Mouse (Mus musculus) liver, embryonic 13.5 days (tissue): ENCODE results near the gene Trim2. TPM values are rescaled to one million over a fixed set of nuclear protein-coding genes. Genes with fewer than 3 reads are reported as not detected.

Source experiments
- ATAC-seq: fragments of 200-750 bp; cut with Nextera tagmentation; 2 replicates; pipeline ENCODE4 v1.8.0; 2017; ENCODE audit warnings: low read depth, mild to moderate bottlenecking, moderate number of reproducible peaks, moderate library complexity
- DNase-seq: peaks from one replicate; pipeline ENCODE4 v3.0.0; 2022
- H3K27ac ChIP-seq: fragments of 300-500 bp; sonication (generic); 2 replicates; pipeline ENCODE4 v1.5.1; 2015; ENCODE audit warnings: moderate library complexity, mild to moderate bottlenecking, inconsistent platforms
- H3K27me3 ChIP-seq: fragments of 300-500 bp; sonication (generic); 2 replicates; pipeline ENCODE4 v1.6.1; 2015; ENCODE audit warnings: mild to moderate bottlenecking, inconsistent platforms
- H3K36me3 ChIP-seq: fragments of 300-500 bp; sonication (generic); 2 replicates; pipeline ENCODE4 v1.6.1; 2015; ENCODE audit warnings: mild to moderate bottlenecking, inconsistent platforms
- H3K4me1 ChIP-seq: fragments of 300-500 bp; sonication (generic); replicated peaks from 2 replicates; pipeline ENCODE4 v1.6.1; 2015; ENCODE audit warnings: inconsistent platforms
- H3K4me2 ChIP-seq: fragments of 300-500 bp; sonication (generic); 2 replicates; pipeline ENCODE4 v1.6.1; 2015; ENCODE audit warnings: inconsistent platforms, mild to moderate bottlenecking, moderate library complexity
- H3K4me3 ChIP-seq: fragments of 300-500 bp; sonication (generic); replicated peaks from 2 replicates; pipeline ENCODE4 v1.5.1; 2015; ENCODE audit warnings: mild to moderate bottlenecking, inconsistent platforms
- H3K9ac ChIP-seq: fragments of 300-500 bp; sonication (generic); 2 replicates; pipeline ENCODE4 v1.6.1; 2015; ENCODE audit warnings: mild to moderate bottlenecking, inconsistent platforms
- H3K9me3 ChIP-seq: fragments of 300-500 bp; sonication (generic); replicated peaks from 2 replicates; pipeline ENCODE4 v1.6.1; 2016; ENCODE audit warnings: inconsistent platforms
- WGBS: fragments of 180-500 bp; shearing (Covaris S2); methylation state at CpG from one replicate; pipeline ENCODE4 v1.1.7; 2015; ENCODE audit not compliant: insufficient replicate concordance; 5-methylcytosine and 5-hydroxymethylcytosine counted together
- polyA plus RNA-seq: library from polyadenylated mRNA; unstranded; fragments of >200 nt; fragmentation: Nextera tagmentation; extraction: Ambion mirVana; gene quantifications from 2 replicates; pipeline ENCODE4 v1.2.1, GENCODE M21; 2015

Trim2 gene
- polyA plus RNA-seq, 1 experiment from 2014 or later: 3.9 TPM

DNA sequence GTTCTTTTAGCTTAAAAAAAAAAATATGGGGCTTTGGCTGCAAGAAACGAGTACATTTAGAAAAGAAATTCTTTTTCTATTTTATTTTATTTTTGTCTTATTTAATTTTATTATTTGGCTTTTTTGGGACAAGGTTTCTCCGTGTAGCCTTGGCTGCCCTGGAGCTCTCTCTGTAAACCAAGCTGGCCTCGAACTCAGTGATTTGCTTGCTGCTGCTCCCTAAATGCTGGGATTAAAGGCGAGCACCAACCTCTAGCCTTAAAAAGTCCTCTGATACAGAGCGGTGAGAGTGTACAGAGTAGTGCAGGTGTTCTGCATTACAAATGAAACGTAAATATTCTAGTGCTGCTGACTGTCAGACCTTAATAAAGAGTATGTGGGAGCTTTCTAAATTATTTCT, 150.6 kb downstream of the Trim2 start:
- DNase-seq (no peak), ATAC-seq (no peak)
- no peak overlapping the region for H3K9ac ChIP-seq
- peak overlapping the region; percentile 100 for H3K4me2 ChIP-seq
- H3K4me3 ChIP-seq: peak overlapping the region; percentile 74
- H3K4me1 ChIP-seq: peaks cover 19% of the 10 kb centered on the region
- WGBS: 57% methylated on average over 6 of the region's 6 CpGs
- H3K27ac ChIP-seq: no peak overlapping the region
- no peaks in the 10 kb centered on the region for H3K36me3 ChIP-seq
- no peaks in the 10 kb centered on the region for H3K9me3 ChIP-seq
- H3K27me3 ChIP-seq: no peaks in the 10 kb centered on the region

DNA sequence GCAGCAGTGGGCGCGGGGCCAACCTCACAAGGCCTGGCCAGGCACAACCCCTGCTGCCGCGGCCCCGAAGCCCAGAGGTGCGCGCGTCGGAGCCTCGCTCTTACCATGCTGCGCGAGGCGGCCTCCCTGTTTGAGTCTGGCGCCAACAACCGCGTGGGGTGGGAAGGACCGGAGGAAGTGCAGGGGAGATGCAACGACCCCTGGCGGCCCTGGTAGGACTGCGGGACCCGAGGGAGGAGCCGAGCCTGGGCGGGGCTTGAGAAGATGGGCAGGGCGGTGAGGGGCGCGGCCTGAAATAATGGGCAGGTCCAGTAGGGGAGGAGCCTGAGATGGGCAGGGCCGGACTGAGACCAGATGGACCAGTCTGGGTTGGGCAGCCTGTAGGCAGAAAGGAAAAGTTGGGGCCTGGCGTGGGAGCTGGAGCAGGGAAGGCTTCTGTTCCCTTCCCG, 151.1 kb downstream of the Trim2 start, which contains the start of gene Mnd1:
Mnd1 (minus strand) TSS at position 229 of the 449 bp plus-strand sequence.
- peak within 1 kb of the TSS; percentile 89 for H3K27ac ChIP-seq
- H3K4me1 ChIP-seq: peaks cover 19% of the 10 kb centered on the region
- peak within 1 kb of the TSS; percentile 100 for H3K4me2 ChIP-seq
- peak within 1 kb of the TSS; percentile 74 for H3K4me3 ChIP-seq
- no peaks in the 10 kb centered on the region for H3K27me3 ChIP-seq
- peak within 1 kb of the TSS; percentile 92 for H3K9ac ChIP-seq
- under 1% methylated on average over 29 of the region's 29 CpGs for WGBS
- ATAC-seq (peak; percentile 97), DNase-seq (peak; percentile 97)
- H3K9me3 ChIP-seq: no peaks in the 10 kb centered on the region
- no peaks in the 10 kb centered on the region for H3K36me3 ChIP-seq

DNA sequence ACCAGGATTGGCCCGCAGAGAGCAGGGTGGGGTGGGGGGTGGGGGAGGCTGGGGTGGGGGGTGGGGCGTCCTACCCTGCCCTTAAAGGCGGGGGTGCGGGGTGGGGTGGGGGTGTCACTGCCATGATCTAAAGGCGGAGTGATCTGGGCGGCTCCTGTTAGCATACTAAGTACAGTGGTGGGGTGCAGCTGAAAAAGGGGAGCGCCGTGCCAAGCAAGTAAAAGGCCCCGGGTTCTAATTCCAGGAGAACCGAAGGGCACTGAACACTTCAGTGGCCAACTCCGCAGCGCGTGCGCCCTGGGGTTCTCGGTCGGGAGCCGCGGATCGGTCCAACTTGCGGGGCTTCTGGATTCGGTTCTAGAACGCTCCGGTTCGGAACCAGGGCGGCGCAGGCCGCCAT, 151.5 kb downstream of the Trim2 start:
- no peaks in the 10 kb centered on the region for H3K36me3 ChIP-seq
- H3K27me3 ChIP-seq: no peaks in the 10 kb centered on the region
- peak overlapping the region; percentile 74 for H3K4me3 ChIP-seq
- H3K9ac ChIP-seq: peak overlapping the region; percentile 92
- peaks cover 19% of the 10 kb centered on the region for H3K4me1 ChIP-seq
- DNase-seq: no peak
- peak; percentile 77 for ATAC-seq
- no peaks in the 10 kb centered on the region for H3K9me3 ChIP-seq
- peak overlapping the region; percentile 89 for H3K27ac ChIP-seq
- under 1% methylated on average over 25 of the region's 27 CpGs for WGBS
- H3K4me2 ChIP-seq: peak overlapping the region; percentile 100

DNA sequence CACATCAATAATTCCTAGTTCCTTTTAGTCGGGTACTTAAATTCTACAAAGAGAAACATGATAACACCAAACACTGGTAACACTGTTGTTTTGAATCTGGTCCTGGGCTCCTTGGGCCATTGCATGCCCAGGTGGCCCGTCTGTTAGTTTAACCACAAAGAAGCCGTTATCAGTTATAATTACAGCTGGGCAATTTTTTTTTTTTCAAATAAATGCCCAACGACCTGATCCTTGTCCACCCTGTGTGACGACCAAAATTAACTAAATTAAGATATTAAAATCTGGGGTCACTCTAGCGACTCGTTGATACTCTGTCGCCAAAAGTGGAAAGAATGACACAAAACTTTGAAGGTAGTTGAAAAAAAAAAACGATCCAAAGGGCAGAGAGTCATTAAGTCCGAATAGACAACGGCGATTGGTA, 151.9 kb downstream of the Trim2 start:
- DNase-seq (no peak), ATAC-seq (no peak)
- Histone ChIP-seq H3K27ac (peak overlapping the region; percentile 73), H3K27me3 (no peaks in the 10 kb centered on the region), H3K36me3 (no peaks in the 10 kb centered on the region), H3K4me1 (peaks cover 19% of the 10 kb centered on the region), H3K4me3 (peak overlapping the region; percentile 74), H3K9me3 (no peaks in the 10 kb centered on the region), H3K4me2 (peak overlapping the region; percentile 100), H3K9ac (peak overlapping the region; percentile 92)
- WGBS: 4% methylated on average over 12 of the region's 12 CpGs

DNA sequence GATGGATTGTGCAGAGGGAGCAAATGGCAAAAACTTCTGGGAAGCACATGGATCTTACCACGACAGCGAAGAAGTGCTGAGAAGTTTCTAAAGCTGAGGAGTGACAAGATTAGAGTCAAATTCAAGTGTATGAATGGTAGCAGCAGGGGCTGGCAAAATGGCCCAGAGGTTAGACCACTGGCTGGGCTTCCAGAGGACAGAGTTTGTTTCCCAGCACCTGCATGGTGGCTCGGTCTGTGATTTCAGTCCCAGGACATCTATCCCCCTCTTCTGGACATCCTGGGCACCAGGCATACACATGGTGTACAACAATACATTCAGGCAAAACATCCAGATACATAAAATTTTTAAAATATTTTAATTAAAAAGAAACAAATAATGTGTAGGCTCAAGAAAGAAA, 156.8 kb downstream of the Trim2 start:
- no peak overlapping the region for H3K27ac ChIP-seq
- H3K9me3 ChIP-seq: 0 out of 2 replicates have a peak, but pooled peaks cover 2% of the 10 kb centered on the region
- H3K36me3 ChIP-seq: 0 out of 2 replicates have a peak, but pooled peaks cover 3% of the 10 kb centered on the region
- H3K4me2 ChIP-seq: no peak overlapping the region
- H3K27me3 ChIP-seq: no peaks in the 10 kb centered on the region
- H3K9ac ChIP-seq: no peak overlapping the region
- 81% methylated on average over 3 of the region's 3 CpGs for WGBS
- ATAC-seq: no peak
- no peak overlapping the region for H3K4me3 ChIP-seq
- DNase-seq: no peak
- peaks cover 6% of the 10 kb centered on the region for H3K4me1 ChIP-seq

DNA sequence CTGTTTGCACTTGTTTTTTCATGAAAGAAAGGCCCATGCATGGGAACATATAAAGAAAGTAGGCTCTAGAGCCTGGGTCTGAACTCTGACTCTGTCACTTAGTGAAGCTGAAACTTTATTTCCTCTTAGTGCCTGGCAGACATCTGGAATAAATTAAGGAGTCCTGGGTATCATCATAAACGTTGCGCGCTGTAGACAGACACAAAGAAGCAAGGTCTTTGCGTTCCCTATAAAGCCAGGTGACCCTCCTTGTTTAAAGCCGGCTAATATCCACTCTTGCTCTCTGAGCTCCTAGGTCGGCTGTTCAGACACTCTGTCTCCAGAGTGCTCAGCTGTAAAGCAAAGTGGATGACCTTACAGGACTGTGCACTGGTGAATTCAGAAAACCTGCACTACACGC, 165.7 kb downstream of the Trim2 start:
- peaks cover 15% of the 10 kb centered on the region for H3K4me1 ChIP-seq
- 73% methylated on average over 7 of the region's 7 CpGs for WGBS
- DNase-seq (no peak), ATAC-seq (no peak)
- no peak overlapping the region for H3K4me3 ChIP-seq
- no peaks in the 10 kb centered on the region for H3K9me3 ChIP-seq
- no peak overlapping the region for H3K9ac ChIP-seq
- no peak overlapping the region for H3K4me2 ChIP-seq
- no peak overlapping the region for H3K27ac ChIP-seq
- H3K36me3 ChIP-seq: no peaks in the 10 kb centered on the region
- H3K27me3 ChIP-seq: no peaks in the 10 kb centered on the region

DNA sequence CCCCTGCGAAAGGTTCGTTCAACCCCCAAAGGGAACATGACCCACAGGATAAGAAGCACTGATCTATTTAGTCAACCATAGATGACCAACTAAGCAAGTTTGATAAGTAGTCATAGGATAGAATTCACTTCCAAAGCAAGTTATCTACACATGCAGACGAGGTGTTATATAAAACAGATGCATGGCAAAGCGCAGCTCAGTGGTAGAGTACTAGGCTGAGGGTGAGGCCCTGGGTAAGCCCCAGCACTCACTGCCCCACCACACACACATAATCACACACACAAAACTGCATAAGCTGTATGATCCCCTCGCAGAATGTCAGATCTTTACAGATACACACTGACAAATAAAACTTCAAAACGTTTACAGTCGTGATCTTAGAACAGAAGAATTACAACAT, 170.2 kb downstream of the Trim2 start:
- Histone ChIP-seq H3K4me2 (no peak overlapping the region), H3K9me3 (no peaks in the 10 kb centered on the region), H3K9ac (no peak overlapping the region), H3K4me3 (no peak overlapping the region), H3K27me3 (no peaks in the 10 kb centered on the region), H3K36me3 (no peaks in the 10 kb centered on the region), H3K27ac (no peak overlapping the region), H3K4me1 (peaks cover 26% of the 10 kb centered on the region)
- peak; percentile 68 for ATAC-seq
- 44% methylated on average over 7 of the region's 7 CpGs for WGBS
- DNase-seq: no peak

DNA sequence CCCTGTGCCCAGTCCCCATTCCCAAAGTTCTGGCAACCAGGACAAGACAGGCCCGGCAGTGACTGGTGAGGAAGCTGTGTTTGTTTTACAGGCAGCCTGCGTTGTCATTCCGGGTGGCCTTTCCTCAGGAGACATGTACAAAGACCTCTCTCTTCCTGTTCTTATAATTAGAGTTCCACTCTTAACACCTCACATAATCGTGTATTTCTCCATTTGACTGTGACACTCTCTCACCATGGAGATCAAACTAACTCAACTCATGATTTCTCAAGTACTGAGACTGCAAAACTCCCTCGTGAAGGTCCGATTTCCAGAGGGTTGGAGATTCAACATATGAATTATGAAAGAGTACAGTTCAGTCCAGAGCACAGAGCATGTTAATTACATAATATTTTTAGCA, 170.7 kb downstream of the Trim2 start:
- no peak for DNase-seq
- 0 out of 2 replicates have a peak overlapping the region, but pooled peaks have one; percentile 2 for H3K9ac ChIP-seq
- peak overlapping the region; percentile 31; the same call in 1 of the 2 replicates for H3K27ac ChIP-seq
- H3K4me3 ChIP-seq: peak overlapping the region; percentile 25; the same call in 1 of the 2 replicates
- no peaks in the 10 kb centered on the region for H3K27me3 ChIP-seq
- H3K4me1 ChIP-seq: peaks cover 26% of the 10 kb centered on the region
- ATAC-seq: peak; percentile 19
- no peaks in the 10 kb centered on the region for H3K36me3 ChIP-seq
- H3K4me2 ChIP-seq: peak overlapping the region; percentile 49
- 57% methylated on average over 6 of the region's 6 CpGs for WGBS
- no peaks in the 10 kb centered on the region for H3K9me3 ChIP-seq

DNA sequence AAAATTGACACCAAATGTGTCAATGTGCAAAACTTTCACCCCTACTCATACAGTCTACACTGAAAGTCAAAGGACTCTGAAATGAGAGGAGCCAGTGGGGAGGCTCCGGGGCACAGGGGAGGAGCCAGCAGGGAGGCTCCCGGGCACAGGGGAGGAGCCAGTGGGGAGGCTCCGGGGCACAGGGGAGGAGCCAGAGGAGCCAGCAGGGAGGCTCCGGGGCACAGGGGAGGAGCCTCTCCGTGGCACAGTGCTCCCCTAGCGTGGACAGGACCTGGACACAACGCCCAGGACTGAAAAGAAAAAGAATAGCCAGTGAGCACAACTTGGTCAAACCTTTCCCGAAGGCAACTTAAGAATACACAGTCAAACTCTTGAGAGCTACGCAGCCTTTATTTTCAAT, 171.3 kb downstream of the Trim2 start:
- peak overlapping the region; percentile 25 for H3K4me3 ChIP-seq
- peak; percentile 100 for ATAC-seq
- no peaks in the 10 kb centered on the region for H3K27me3 ChIP-seq
- WGBS: 25% methylated on average over 9 of the region's 9 CpGs
- peaks cover 26% of the 10 kb centered on the region for H3K4me1 ChIP-seq
- H3K9me3 ChIP-seq: no peaks in the 10 kb centered on the region
- H3K9ac ChIP-seq: 0 out of 2 replicates have a peak overlapping the region, but pooled peaks have one; percentile 2
- no peaks in the 10 kb centered on the region for H3K36me3 ChIP-seq
- H3K27ac ChIP-seq: 0 out of 2 replicates have a peak overlapping the region, but pooled peaks have one; percentile 31
- DNase-seq: peak; percentile 78
- peak overlapping the region; percentile 49 for H3K4me2 ChIP-seq

DNA sequence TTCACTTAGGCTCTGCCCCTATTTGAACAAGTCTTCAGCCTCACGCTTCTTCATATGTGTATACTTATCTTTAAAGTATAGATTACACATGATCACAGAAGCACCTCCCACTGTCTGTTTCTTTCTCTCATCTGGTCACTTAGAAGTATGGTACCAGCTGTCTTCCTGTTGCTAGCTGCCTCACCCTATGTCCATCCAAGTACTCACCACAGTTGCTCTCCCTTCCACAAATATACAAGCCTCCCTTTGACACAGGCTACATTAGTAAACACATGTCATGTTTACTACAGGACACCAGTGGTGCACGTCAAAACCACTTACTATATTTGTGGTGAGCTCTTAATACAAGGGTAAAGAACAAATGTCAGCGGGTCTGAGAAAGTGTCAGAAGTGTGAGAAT, 175.3 kb downstream of the Trim2 start:
- H3K9ac ChIP-seq: no peak overlapping the region
- no peak overlapping the region for H3K27ac ChIP-seq
- DNase-seq: no peak
- 73% methylated on average over 3 of the region's 3 CpGs for WGBS
- H3K4me2 ChIP-seq: no peak overlapping the region
- H3K36me3 ChIP-seq: no peaks in the 10 kb centered on the region
- no peak for ATAC-seq
- H3K27me3 ChIP-seq: no peaks in the 10 kb centered on the region
- H3K4me3 ChIP-seq: no peak overlapping the region
- no peaks in the 10 kb centered on the region for H3K9me3 ChIP-seq
- H3K4me1 ChIP-seq: peaks cover 22% of the 10 kb centered on the region

DNA sequence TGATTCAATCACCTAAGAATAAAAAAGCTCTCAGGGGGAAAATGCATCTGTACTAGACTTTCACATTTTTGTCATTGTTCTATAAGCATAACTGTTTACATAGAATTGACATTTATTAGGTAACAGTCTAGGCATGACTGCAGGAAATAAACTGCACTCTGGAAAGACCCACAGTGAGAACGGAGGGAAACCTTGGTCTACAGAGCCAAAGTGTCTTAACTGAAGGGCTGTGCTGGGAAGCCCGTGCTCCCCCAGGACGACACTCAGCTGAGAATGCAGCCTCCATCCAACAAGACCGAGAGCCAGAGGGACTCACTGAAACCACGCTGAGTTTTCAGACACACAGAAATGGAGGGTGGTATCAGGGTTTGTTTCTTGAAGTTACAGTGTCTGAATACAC, 175.9 kb downstream of the Trim2 start:
- H3K4me1 ChIP-seq: peaks cover 16% of the 10 kb centered on the region
- H3K27me3 ChIP-seq: no peaks in the 10 kb centered on the region
- no peaks in the 10 kb centered on the region for H3K9me3 ChIP-seq
- no peak overlapping the region for H3K9ac ChIP-seq
- no peak for ATAC-seq
- H3K36me3 ChIP-seq: no peaks in the 10 kb centered on the region
- no peak overlapping the region for H3K4me3 ChIP-seq
- WGBS: 63% methylated on average over 5 of the region's 5 CpGs
- H3K4me2 ChIP-seq: no peak overlapping the region
- DNase-seq: no peak
- H3K27ac ChIP-seq: no peak overlapping the region
